Mouse (Mus musculus): ENCODE data around the gene BC024978. TPM values are rescaled to one million over a fixed set of nuclear protein-coding genes. Genes with fewer than 3 reads are reported as not detected.

The BC024978 gene
- polyA plus RNA-seq (2016; fragmentation: Nextera tagmentation; extraction: Ambion mirVana): 3.1 and 3.2 TPM in 2 replicates

DNA sequence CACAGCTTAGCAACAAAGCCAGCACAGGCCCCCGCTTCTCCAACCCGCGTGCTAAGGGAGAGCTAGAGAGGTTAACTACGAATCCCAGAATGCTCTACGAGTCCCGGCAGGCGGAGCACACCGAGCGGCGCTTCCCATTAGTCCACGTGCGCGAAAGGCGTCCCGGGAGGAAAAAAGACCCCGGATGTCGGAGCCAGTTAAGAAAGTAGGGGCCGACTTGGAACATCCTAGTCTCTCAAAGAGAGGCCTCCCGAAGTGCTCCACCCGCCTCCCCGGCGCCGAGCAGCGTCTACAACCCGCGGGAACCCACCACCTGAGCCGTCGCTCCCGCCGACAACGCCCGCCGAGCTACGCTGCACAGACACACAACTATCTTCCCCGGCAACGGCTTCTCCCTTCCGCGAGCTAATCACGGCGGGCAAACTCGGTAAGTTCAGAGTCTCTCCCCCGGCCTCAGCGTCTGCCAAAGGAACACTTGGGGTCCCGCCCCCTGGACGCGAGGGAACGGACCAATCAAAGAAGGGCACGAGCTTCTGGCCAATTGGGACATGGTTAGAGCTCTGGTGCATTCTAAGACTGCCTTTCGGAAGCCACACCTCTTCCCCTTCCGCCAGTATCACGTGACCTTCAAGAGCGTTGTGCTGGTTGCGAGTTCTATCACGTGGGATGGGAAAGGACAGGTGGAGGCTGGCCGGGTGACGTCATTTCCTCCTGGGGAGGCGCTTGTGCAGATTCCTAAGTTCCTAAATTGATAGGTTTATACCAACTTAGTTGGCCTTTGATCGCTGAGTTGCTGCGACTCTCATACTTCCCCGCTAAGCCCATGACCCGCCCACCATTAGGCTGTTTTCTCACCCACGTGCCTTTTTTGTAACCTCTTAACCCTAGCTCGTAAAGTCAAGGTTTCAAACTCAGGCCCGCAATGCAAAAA, at the start of gene BC024978, which contains the start of gene Snrpa:
BC024978 (plus strand) TSS at position 101 of the 931 bp plus-strand sequence.
Snrpa (minus strand) TSS at position 591 of the 931 bp plus-strand sequence.
- peak; percentile 100 for DNase-seq (ENCODE audit: low spot score)
- peak within 1 kb of the TSS; percentile 90 for H3K4me3 ChIP-seq
- no peaks in the 10 kb centered on the region for H3K27me3 ChIP-seq (ENCODE audit: insufficient read depth, poor library complexity, severe bottlenecking)
- H3K9me3 ChIP-seq: no peaks in the 10 kb centered on the region
- peak within 1 kb of the TSS; percentile 98 for H3K27ac ChIP-seq
- WGBS: under 1% methylated on average over 64 of the region's 64 CpGs
- H3K36me3 ChIP-seq: peaks cover 45% of the 10 kb centered on the region
- H3K4me1 ChIP-seq: peaks cover 19% of the 10 kb centered on the region; the same call in 1 of the 2 replicates

DNA sequence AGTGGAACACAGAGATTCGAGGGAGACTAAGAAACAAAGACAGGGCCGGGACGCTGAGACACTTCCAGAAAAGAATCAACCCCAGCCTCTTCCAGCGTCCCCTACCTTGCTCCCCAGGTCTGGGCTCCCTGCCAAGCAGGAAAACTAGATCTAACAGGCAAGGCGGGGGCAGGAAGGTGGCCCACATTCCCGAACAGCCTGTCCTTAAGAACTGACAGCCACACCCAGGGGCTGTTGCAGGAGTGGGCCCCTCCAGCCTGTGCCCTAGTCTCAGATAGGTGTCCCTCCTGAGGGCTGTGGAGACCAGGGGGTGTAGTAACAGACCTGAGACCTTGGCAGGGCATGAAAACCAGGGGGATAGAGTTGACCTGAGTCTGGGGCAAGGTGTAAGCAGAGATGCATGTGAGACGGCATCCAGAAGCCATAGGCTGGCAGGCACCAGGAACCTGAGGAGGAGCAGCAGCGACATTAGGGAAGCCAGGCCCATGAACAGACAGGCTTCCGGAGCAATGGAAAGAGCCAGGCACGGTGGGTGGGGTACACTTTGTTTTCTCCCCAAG, 42.3 kb upstream of the BC024978 start, which contains the start of gene Cyp2t4:
Cyp2t4 (plus strand) TSS at position 510 of the 560 bp plus-strand sequence.
- Histone ChIP-seq H3K4me1 (peaks cover 4% of the 10 kb centered on the region; the same call in 1 of the 2 replicates), H3K9me3 (no peaks in the 10 kb centered on the region; the same call in 1 of the 2 replicates), H3K4me3 (no peak within 1 kb of the TSS), H3K27ac (no peak within 1 kb of the TSS), H3K36me3 (peaks cover 17% of the 10 kb centered on the region), H3K27me3 (ENCODE audit: insufficient read depth, poor library complexity, severe bottlenecking) (no peaks in the 10 kb centered on the region)
- no peak for DNase-seq (ENCODE audit: low spot score)
- WGBS: 79% methylated on average over 10 of the region's 10 CpGs

DNA sequence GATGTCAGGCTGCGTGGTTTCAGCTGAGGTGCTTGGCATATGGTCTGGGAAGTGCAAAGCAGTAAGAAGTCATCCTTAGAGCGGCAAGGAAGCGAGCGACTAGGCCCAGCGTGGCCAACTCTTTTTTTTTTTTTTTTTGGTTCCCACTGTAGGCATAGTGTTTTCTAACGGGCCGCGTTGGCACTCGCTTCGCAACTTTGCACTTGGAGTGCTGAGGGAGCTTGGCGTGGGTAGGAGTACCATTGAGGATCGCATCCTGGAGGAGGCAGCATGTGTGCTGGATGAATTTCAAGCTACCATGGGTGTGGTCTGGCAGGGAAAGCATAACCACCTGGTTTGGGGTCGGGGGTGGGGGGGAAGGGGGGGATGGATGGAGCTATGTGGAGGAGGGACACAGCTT, 39.6 kb upstream of the BC024978 start:
- no peak for DNase-seq (ENCODE audit: low spot score)

DNA sequence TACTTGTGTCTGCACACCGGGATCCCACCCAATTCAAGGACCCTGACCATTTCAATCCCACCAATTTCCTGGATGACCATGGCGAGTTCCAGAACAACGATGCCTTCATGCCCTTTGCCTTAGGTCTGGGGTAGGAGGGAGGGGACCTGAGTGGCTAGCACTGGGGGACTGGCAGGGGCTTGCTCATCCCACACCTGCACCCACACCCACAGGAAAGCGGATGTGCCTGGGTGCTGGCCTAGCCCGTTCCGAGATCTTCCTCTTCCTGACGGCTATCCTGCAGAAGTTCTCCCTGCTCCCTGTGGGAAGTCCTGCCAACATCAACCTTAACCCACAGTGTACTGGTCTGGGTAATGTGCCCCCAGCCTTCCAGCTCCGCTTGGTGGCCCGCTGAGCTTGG, 37.4 kb upstream of the BC024978 start:
- no peak overlapping the region for H3K4me3 ChIP-seq
- H3K27ac ChIP-seq: no peak overlapping the region
- no peak for DNase-seq (ENCODE audit: low spot score)
- 93% methylated on average over 9 of the region's 9 CpGs for WGBS
- H3K9me3 ChIP-seq: no peaks in the 10 kb centered on the region; the same call in 1 of the 2 replicates
- peaks cover 54% of the 10 kb centered on the region for H3K36me3 ChIP-seq
- no peaks in the 10 kb centered on the region for H3K27me3 ChIP-seq (ENCODE audit: insufficient read depth, poor library complexity, severe bottlenecking)
- peaks cover 26% of the 10 kb centered on the region for H3K4me1 ChIP-seq

More for the DNA sequence above, 39.6 kb upstream of the BC024978 start:
- H3K27me3 ChIP-seq (ENCODE audit: insufficient read depth, poor library complexity, severe bottlenecking): no peaks in the 10 kb centered on the region
- H3K4me1 ChIP-seq: peaks cover 12% of the 10 kb centered on the region
- H3K9me3 ChIP-seq: no peaks in the 10 kb centered on the region; the same call in 1 of the 2 replicates
- H3K27ac ChIP-seq: no peak overlapping the region
- no peak overlapping the region for H3K4me3 ChIP-seq
- 76% methylated on average over 13 of the region's 13 CpGs for WGBS
- peaks cover 36% of the 10 kb centered on the region for H3K36me3 ChIP-seq

DNA sequence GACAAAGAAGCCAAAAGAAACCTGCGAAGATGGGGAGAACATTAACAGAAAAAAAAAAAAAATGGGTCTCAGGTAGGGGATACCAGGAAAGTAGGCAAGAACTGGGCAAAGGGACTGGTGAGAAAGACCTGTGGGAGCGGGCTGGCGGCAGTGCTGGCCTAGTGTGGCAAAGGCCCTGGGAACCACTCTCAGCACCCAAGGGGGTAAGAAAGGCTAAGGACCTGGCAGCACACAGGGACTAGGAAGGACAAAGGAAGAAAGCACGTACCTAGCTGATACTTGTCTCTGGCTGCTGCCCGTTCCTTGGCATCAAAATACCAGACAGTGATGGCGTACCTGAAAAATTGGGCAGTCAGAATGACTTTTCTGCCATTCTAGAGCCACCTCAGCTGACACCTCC, 36.3 kb upstream of the BC024978 start:
- Histone ChIP-seq H3K4me1 (peaks cover 34% of the 10 kb centered on the region), H3K27me3 (ENCODE audit: insufficient read depth, poor library complexity, severe bottlenecking) (no peaks in the 10 kb centered on the region), H3K4me3 (no peak overlapping the region), H3K9me3 (no peaks in the 10 kb centered on the region), H3K27ac (no peak overlapping the region), H3K36me3 (peaks cover 65% of the 10 kb centered on the region)
- no peak for DNase-seq (ENCODE audit: low spot score)
- 97% methylated on average over 6 of the region's 6 CpGs for WGBS

DNA sequence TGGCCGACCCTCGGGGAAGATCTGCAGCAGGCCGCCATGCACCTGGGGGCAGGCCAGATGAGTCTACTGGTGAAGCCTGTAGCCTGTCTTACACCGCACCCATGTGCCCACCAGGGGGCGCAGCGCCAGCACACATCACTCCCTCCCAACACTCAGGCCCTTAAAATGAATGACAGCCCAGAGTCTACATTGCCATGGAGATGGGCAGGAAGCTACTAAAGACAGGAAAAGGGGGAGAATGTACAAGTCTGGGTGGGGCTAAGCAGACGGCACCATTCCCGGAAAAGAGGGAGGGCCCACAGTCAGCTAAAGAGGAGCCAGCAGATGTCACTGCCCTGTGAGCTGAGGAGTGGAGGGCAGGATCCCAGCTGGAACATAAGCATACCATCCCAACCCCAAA, 35.7 kb upstream of the BC024978 start:
- 17% methylated on average over 8 of the region's 8 CpGs for WGBS
- no peaks in the 10 kb centered on the region for H3K9me3 ChIP-seq
- H3K36me3 ChIP-seq: peaks cover 71% of the 10 kb centered on the region
- H3K4me1 ChIP-seq: peaks cover 40% of the 10 kb centered on the region
- no peak overlapping the region for H3K27ac ChIP-seq
- no peak overlapping the region for H3K4me3 ChIP-seq
- peak; percentile 92 for DNase-seq (ENCODE audit: low spot score)
- no peaks in the 10 kb centered on the region for H3K27me3 ChIP-seq (ENCODE audit: insufficient read depth, poor library complexity, severe bottlenecking)

DNA sequence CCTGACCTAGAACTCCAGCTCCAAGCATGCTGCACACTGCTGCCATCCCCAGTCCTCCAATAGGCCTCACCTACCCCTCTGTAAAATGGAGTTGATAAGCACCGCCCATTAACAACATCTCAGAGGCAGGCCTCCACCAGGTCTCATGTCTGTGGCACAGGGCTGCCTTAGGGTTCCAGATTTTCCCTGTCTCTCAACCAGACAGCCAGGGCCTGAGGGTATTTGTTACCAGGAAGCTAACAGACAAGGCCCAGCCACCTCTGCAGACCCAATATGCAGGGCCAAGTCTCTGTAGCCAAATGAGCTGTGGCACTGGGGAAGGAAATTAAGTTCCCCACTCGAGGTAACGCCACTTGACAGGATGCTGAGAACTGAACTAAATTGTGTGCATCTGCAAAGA, 34.7 kb upstream of the BC024978 start:
- 92% methylated on average over 3 of the region's 3 CpGs for WGBS
- no peak overlapping the region for H3K4me3 ChIP-seq
- no peaks in the 10 kb centered on the region for H3K27me3 ChIP-seq (ENCODE audit: insufficient read depth, poor library complexity, severe bottlenecking)
- H3K4me1 ChIP-seq: peaks cover 48% of the 10 kb centered on the region
- H3K27ac ChIP-seq: no peak overlapping the region
- H3K9me3 ChIP-seq: no peaks in the 10 kb centered on the region
- H3K36me3 ChIP-seq: peaks cover 73% of the 10 kb centered on the region
- DNase-seq (ENCODE audit: low spot score): no peak

DNA sequence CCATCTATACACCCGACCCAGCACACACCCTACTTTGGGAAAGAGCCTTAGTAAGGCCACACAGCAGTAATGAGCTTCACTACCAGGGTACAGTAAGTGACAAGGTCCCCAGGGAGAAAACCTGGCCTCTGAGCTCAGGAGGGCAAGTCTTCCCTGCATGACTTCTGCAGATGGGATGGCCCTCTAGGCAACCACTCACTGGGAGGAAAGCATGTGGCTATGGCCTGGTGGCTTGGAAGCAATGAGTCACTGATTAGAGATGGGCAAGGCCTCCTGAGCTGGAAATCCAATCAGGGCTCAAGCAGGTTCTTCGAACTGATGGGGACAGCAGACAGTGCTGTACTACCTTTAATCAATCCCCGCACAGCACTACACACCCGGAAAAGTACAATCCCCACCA, 33.8 kb upstream of the BC024978 start:
- Histone ChIP-seq H3K27me3 (ENCODE audit: insufficient read depth, poor library complexity, severe bottlenecking) (no peaks in the 10 kb centered on the region), H3K4me3 (no peak overlapping the region), H3K36me3 (peaks cover 73% of the 10 kb centered on the region), H3K4me1 (peaks cover 48% of the 10 kb centered on the region), H3K27ac (no peak overlapping the region), H3K9me3 (no peaks in the 10 kb centered on the region)
- WGBS: 75% methylated on average over 4 of the region's 4 CpGs
- no peak for DNase-seq (ENCODE audit: low spot score)

DNA sequence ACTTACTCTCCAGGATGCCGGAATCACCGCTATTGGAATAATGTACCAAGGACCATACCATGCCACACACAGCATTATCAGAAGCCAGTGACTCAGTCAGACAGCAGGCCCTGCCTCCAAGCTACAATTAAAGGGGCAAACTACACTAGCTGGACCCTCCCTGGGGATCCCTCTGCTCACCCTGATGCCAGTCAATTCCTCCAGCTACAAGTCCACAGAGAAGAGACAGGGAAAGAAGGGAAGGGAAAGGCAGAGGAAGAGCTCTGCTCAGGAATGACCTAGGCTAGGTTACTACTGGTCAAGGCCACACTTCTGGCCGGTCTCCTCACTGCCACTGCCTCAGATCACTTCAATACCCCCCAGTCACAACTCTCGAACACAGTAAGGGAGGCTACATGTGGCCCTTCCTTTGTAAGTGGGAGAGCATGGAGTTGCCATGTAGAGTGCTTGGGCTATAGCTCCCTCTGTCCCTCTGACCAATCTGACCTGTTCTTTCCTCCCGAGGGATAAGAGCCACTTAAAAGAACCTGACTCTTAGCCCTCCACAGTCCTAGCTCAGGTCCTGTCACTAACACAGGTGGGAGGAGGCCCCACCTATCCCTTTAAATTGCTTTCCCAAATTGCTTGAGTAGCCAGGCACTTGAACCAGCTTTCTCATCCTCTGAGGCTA, 32.7 kb upstream of the BC024978 start:
- DNase-seq (ENCODE audit: low spot score): no peak
- Histone ChIP-seq H3K4me3 (peak overlapping the region; percentile 27), H3K4me1 (peaks cover 56% of the 10 kb centered on the region), H3K36me3 (peaks cover 63% of the 10 kb centered on the region), H3K9me3 (no peaks in the 10 kb centered on the region), H3K27ac (no peak overlapping the region), H3K27me3 (ENCODE audit: insufficient read depth, poor library complexity, severe bottlenecking) (no peaks in the 10 kb centered on the region)
- 81% methylated on average over 5 of the region's 5 CpGs for WGBS

DNA sequence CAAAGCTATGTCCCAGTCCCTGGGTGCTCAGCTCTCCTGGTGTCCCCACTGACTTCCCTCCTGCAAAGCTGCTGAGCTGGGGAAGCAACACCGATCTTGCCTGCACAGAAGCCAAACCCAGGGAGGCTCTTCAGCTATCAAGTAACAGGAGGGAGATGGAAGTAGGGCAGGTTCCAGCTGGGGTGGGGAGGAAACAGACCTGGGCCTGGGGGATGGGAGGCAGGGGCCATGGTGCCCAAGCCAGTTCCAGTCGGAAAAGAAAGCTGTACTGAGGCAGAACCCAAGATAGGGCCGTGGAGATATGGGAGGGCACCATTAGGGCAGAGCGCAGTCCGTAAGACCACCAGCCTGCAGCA, 32.2 kb upstream of the BC024978 start:
- WGBS: 63% methylated on average over 5 of the region's 5 CpGs
- peak overlapping the region; percentile 27; the same call in 1 of the 2 replicates for H3K4me3 ChIP-seq
- H3K4me1 ChIP-seq: peaks cover 57% of the 10 kb centered on the region
- no peaks in the 10 kb centered on the region for H3K27me3 ChIP-seq (ENCODE audit: insufficient read depth, poor library complexity, severe bottlenecking)
- no peaks in the 10 kb centered on the region for H3K9me3 ChIP-seq
- no peak for DNase-seq (ENCODE audit: low spot score)
- no peak overlapping the region for H3K27ac ChIP-seq
- H3K36me3 ChIP-seq: peaks cover 58% of the 10 kb centered on the region

DNA sequence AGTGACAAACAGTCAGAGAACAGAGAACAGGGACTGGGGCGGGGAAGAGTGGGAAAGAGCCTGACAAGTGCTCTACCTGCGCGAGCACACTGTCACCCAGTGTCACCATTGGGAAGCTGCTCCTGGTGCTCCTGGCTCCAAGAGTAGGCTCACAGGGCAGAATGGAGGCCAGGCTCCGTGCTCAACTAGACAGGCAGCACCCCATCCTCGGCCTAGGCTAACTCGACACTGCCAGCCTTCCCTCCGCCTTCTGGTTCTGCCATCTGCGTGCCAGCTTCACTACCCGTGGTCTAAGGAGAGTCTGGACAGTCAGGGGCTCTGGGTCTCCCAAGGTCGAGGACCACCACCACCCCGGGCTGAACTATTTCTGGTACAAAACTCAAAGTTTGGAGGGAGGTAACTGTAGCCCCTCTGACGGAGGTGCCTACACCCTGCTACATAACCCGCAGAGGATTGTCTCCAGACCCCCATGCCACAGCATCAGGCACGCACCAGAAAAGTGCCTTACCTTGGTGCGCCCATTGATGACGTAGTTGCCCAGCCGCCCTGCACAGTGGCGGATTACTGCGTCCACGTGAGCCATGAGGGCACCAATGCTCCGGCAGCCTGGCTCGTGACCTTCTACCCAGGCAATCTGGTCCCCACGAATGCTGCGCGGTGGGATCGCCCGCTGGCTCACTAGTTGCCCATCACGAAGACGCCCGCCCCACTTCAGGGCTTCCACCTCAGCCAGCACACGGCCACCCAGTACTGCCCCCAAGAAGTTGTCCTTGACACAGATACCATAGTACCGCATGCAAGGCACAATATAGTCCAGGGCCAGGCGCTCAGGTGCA, 31.3 kb upstream of the BC024978 start:
- DNase-seq (ENCODE audit: low spot score): no peak
- Histone ChIP-seq H3K4me3 (peak overlapping the region; percentile 80), H3K27ac (no peak overlapping the region), H3K4me1 (peaks cover 57% of the 10 kb centered on the region), H3K27me3 (ENCODE audit: insufficient read depth, poor library complexity, severe bottlenecking) (no peaks in the 10 kb centered on the region), H3K36me3 (peaks cover 52% of the 10 kb centered on the region), H3K9me3 (no peaks in the 10 kb centered on the region)
- WGBS: 73% methylated on average over 33 of the region's 33 CpGs

DNA sequence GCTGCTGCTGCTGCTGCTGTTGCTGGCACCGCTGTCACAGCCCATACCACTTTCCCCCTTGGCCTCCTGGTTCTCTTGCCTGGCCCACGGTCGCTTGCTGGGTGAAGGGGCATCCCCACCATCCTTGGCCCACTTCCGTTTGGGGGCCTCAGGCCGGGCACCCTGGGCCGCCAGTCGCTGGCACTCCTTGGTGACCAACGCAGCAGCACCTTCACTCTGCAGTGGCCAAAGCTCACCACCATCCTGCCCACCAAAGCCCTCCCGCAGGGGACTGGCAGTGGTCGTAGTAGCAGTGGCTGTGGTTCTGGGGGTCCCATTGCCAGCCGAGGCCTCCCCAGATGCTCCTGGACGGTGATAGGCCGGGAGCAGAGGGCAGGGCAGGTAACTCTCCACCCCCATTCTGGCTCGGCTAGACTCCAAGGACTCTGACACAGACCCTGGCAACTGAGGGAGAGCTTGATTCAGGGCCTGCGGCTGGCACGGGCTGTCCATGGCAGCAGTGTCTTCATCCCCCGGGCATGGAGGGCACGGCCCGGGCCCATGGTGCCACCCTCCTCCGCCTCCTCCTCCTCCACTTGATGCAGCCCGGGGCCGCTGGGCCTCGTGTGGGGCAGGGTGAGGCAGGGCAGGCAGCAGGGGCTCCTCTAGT, 30.4 kb upstream of the BC024978 start:
- Histone ChIP-seq H3K9me3 (no peaks in the 10 kb centered on the region), H3K27ac (peak overlapping the region; percentile 98), H3K27me3 (ENCODE audit: insufficient read depth, poor library complexity, severe bottlenecking) (no peaks in the 10 kb centered on the region), H3K4me1 (peaks cover 53% of the 10 kb centered on the region), H3K36me3 (peaks cover 46% of the 10 kb centered on the region), H3K4me3 (peak overlapping the region; percentile 80)
- no peak for DNase-seq (ENCODE audit: low spot score)
- 75% methylated on average over 23 of the region's 23 CpGs for WGBS
